Mouse (Mus musculus) lung, postnatal 10 days (tissue): ENCODE data around the gene 1700034J05Rik.

Source experiments
- DNase-seq: peaks from one replicate; pipeline ENCODE4 v3.0.0; 2021

1700034J05Rik gene

DNA sequence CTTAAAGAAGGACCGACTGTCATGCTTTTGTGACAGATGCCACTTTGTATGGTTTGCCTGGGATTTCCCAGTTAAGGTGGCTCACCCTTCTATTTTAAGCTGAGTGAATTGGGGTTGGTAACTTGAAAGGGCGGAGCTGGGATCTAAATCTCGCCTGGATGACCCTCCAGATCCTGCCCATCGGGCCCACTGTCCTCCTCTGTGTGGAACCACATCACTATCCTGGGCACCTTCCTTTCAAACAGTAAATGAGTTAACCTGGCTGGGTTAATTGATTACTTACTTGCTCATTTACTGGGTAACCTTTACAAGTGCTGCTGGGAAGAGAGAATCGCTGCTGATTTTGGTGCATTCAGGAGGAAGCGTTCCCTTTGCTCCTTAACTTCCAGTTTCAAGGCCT, 35.9 kb downstream of the 1700034J05Rik start:
- DNase-seq, result no peak

DNA sequence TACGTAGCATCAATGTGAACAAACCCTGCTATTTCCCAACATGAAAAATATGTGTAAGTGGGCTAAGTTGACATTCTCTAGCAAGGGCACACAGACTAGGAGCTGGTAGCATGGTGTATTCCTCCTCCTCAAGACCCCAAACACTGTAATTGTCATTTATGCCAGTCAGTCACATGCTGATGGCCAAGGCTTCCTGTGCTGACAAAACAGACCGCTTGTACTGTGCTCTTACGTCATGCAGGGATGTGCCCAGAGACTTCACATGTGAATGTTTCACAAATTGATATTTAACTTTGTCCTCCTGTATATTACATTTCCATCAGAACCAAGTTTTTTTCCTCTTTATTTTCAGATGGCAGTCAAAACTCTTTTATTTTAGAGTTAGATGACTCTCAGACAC, 36.8 kb downstream of the 1700034J05Rik start:
- no peak for DNase-seq

DNA sequence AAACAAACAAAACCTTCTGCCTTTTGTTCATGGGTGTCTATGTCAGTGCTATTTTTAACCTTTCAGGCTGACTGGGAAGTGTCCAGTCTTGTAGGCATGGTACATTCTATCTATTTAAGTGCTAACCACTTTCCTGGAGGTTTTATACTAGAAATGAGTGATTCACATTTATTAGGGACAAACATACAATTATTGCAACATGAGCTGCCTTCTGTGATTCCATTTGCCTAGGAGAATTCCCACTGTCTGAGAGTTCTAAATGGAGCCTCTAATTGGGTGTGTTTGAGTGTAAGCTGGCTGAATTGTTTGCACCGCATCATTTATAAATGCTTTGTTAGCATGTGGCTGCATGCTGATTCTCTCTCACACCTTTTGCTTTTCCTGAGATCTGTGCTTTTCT, 38.4 kb downstream of the 1700034J05Rik start:
- DNase-seq, result no peak

DNA sequence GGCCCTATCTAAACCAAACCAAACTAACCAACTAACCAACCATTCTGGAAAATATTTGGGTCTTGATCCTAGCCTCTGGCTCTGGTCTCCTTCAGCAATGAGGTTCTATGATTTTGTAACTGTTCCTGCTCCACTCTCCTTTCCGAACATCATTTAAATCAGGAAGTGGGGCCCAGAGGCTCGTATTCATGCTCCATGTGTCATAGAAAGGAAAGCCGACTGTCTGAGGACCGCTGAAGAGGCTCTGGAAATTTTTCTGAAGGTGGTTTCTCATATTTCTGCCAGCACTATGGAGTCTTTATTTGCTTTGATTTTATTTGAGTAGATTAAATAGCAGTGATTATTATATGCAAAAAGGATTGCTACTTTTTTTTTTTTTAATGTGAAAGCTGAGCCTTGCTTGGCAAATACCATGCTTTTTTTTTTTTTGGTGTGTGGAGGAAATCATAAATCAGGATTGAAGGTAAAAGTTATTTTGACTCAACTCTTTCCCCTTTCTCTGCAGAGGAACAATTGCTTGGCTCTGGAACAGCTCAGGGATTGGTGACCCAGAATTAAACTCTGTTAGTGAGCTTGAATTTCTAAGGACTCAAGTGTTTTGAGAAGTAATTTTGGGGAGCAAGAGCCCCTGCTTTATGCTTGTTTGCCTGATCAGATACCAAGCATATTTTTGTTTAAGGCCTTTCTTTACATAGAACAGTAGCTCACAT, 40.6 kb downstream of the 1700034J05Rik start:
- DNase-seq, result no peak

DNA sequence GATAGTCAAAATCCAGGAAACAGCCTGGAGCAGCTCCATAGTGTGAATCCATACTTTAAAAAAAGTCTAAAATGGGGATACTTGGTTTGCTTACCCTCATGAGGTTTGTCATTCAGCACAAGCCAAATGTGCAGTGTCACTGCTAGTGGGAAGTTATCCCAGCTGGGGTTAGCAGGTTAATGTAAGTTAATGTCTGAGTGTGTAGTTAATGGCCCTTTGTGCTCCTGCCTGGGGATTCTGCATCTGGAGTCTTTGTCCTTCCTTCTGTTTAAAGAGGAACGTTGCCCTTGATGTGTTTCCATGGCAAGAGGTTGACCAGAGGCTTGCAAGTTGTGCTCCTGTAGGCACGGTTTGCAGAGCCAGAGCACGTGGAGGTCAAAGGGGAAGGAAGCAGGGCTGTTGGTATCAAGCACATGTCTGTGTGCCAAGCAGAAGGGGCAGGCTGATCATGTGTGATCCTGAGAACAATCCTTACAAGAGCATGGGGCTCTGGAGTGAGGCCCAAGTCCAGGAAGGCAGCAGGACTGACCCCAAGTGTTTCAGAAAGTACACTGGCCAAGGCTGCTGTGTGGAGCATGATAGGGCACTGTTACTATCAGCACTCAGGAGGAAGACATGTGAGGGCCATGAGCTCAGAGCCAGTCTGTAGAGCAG, 41.3 kb downstream of the 1700034J05Rik start:
- DNase-seq, result no peak

DNA sequence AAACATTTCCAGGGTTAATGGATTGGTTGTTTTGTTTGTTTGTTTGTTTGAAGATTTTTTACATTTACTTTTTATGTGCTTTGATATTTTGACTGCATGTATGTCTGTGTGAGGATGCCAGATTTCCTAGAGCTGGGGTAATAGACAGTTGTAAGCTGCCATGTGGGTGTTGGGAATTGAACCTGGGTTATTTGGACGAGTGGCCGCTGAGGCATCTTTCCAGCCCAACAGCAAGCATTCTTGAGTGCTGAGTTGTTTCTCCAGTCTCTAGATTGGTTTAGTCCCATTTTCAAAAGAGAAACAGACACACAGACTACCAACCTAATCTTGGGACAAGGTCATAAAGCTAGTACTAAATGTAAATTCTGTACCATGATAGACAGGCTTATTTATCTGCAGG, 43.4 kb downstream of the 1700034J05Rik start:
- DNase-seq, result no peak

DNA sequence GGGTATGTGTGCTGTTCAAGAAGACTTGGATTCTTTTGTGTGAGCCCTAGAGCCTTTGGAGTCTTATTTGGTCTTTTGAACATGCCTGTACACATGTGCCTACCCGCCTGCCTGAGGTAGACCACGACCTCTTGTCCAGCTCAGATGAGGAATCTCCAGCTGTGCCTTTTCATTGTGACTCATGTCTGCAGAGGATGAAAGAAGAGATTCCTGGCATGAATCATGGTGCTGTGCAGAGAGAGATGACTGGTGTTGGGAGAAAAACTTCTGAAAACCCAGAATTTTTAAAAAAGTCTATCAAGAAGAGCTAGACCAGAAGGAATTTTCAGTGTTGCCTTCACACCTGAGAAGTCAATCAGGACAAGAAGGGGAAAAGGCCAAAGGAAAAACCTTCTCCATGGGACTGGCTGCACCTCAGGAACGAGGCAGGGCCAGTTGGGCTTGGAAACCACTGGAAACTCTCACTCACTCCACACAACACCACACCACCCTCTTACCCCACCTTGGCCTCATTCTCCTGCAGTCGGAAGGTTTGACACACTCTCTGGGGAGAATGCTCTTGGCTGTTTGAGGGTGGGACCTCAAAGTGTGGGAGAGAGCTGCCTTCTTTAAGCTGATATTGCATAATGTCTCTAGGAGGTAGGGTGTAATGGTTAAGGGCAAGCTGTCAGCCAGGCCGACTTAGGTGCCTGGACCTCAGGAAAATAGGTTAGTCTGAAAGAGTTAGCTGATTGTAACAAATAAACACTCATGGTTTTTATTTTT, 44.3 kb downstream of the 1700034J05Rik start:
- no peak for DNase-seq

DNA sequence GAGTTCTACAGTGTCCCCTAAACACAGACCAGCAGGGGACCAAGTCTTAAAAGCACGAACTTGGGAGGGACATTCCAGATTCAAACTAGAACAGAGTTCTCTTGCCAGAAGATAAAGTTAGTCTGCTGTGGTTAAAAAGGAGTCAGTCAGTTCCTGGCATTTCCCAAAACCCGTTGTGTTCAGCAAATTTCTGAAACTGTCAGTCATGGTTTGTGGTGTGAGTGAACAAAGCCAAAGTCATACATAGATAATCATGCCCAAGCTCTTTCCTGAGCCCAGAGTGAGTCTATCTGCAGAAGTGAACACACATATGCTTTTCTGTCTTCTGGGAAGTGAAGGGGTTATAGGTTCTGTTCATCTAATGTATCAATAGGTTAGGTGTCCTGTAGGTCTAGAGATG, 45.4 kb downstream of the 1700034J05Rik start:
- DNase-seq, result no peak

DNA sequence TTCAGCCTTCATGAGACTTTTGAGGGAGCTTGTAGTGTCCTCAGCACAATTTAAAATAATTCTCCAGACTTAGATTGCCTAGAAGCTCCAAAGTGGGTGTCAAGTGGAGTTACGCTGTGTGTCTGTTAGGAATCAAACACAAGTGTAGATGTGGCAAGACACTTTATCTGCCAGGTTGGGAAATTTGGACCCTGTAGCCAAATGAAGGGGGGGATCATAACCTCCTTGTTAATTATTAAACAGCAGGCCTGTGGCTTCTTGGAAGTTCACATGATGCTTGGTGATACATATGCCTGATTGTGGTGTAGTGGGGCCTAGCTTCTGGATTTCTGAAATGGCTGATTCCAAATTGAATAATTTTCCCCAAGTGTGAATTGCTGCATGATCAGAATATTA, 46.4 kb downstream of the 1700034J05Rik start:
- no peak for DNase-seq

DNA sequence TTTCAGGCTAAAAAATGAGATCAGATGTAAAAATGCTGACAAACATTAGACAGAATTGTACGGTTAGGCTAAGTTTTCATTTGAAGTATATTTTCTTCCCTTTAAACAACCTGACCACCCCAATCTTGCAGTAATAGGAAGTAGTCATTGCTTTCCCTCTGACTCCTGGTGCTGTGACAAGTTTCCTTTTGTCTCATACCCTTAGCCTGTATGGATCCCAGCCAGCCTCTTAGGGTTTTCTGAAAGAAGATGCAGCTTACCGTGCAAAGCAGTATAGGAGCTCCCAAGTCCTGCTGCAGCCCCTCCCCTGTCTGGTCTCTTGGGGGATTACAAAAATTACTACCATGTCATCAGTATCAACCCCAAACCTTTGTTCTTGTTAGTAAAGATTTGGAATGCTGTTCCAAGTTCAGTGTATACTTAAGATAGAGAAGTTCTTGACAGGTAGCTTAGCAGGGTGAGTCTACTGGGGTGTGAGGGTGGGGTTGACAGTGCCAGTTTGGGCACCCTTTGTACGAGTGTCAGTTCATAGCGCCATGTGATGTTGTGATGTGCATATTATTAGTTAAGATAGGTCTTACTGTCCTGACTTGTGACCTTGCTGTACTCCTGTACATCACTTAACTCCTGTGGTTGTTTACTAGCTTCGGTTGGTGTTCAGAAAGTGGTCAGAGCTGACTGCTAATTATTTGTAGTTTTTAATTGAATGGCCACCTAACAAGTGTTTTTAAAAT, 47.0 kb downstream of the 1700034J05Rik start:
- DNase-seq, result no peak

DNA sequence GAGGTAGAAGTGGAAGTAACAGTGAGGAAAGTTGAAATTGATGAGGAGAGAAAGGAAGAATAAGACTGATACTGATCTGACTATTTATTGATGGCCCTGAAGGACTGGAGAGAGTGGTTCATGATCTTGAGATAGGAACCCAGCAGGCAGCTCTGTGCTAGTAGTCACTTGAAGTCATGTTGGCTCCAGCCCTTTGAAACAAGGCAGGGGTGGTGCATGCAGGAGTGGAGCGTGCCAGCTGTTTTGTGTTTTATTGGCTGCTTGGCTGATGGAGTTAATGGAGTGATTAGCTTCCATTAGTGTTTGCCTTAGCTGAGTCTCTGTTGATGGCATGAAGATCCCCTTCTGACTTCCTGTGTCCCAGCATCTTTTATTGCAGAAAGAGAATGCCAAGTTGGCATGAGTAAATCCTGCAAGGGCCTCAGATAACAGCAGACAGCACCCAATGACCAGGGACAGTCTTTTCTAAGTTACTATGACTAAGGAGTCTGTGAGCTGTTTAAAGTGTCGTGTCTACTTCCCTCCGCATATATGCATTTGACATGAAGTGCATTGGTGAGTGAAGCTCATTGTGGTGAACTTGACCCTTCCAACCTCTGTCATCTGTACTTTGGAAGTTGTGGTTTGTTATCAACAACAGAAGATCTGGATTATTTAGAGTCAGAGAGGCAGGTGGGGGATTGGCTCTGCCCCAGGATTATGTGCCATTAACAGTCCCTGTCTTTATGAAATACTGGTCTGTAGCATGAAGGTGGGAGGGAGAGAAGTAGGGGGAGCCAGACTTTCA, 48.0 kb downstream of the 1700034J05Rik start:
- no peak for DNase-seq

DNA sequence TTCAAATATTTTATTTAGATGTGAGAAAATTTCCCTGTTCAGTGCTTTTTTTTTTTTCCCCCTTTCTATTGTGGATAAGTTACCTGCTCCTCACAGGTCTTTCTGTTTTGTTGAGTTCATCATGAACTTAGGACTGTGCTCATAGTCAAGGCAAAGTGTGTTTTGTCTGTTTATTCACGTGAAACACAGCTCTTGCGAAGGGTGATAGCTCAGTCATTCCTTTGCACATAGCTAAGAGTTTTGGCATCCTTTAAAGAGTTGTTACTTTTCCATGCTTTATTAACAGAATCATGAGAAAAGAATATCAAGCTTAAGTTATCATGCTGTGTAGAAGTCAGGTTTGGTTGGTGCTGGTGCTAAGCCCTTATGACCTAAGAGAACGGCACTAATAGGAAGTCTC, 49.5 kb downstream of the 1700034J05Rik start:
- no peak for DNase-seq

DNA sequence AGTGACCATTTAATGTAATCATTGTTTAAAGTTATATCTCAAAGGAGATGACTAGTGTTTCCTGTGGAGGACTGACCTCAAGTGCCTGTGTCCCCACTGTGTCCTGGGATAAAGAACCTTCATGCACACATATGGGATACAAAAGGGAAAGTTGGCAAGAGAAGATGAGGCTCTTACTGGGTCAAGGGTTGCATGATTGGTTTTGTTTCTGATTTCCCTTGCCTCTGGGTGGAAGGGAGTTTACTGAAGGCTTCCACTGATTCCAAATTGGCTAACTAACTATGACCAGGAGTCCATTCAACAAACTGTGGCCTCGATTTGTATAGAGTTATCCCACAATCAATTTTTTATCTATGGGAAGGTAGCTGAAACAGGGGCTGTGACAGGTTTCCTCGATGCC, 50.6 kb downstream of the 1700034J05Rik start:
- DNase-seq, result no peak

DNA sequence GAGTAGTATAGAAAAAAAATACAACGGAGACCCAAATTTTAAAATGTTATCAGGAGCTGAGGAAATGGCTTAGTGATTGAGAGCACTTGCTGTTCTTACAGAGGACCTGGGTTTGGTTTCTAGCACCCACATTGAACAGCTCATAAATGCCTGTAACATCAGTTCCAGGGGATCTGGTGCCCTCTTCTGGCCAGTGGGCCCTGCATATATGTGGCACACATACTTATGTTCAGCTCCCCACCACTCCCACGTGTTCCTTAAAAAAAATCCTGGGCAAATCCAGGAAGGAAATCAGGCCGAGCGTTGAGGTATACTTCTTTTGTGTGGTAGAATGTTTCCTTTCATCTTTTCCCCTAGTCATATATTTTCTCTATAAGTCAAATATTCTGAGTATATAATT, 52.3 kb downstream of the 1700034J05Rik start:
- DNase-seq, result no peak
